Mouse (Mus musculus) neural tube, embryonic 14.5 days (tissue): ENCODE data around the gene Got1. TPM values are rescaled to one million over a fixed set of nuclear protein-coding genes. Genes with fewer than 3 reads are reported as not detected.

Experiments
- ATAC-seq: fragments of 200-750 bp; cut with Nextera tagmentation; 2 replicates; pipeline ENCODE4 v1.8.0; 2017; ENCODE audit warnings: low read depth, mild to moderate bottlenecking, moderate TSS enrichment, moderate library complexity
- H3K27ac ChIP-seq: fragments of 300-500 bp; sonication (generic); 2 replicates; pipeline ENCODE4 v1.5.1; 2014; ENCODE audit warnings: low read depth, mild to moderate bottlenecking, control low read depth, low read length, moderate library complexity, mixed read lengths
- H3K27me3 ChIP-seq: fragments of 300-500 bp; sonication (generic); 2 replicates; pipeline ENCODE4 v1.6.1; 2014; ENCODE audit warnings: low read length; ENCODE audit not compliant: control insufficient read depth, insufficient read depth
- H3K36me3 ChIP-seq: fragments of 300-500 bp; sonication (generic); 2 replicates; pipeline ENCODE4 v1.6.1; 2014; ENCODE audit warnings: low read length, mixed read lengths; ENCODE audit not compliant: control insufficient read depth, insufficient read depth
- H3K4me1 ChIP-seq: fragments of 300-500 bp; sonication (generic); 2 replicates; pipeline ENCODE4 v1.6.1; 2014; ENCODE audit warnings: low read length; ENCODE audit not compliant: control insufficient read depth, insufficient read depth
- H3K4me2 ChIP-seq: fragments of 300-500 bp; sonication (generic); 2 replicates; pipeline ENCODE4 v1.6.1; 2014; ENCODE audit warnings: mild to moderate bottlenecking, low read depth, low read length, control low read depth
- H3K4me3 ChIP-seq: fragments of 300-500 bp; sonication (generic); 2 replicates; pipeline ENCODE4 v1.5.1; 2014; ENCODE audit warnings: low read depth, low read length, control low read depth, mixed read lengths
- H3K9ac ChIP-seq: fragments of 300-500 bp; sonication (generic); replicated peaks from 2 replicates; pipeline ENCODE4 v1.6.1; 2014; ENCODE audit warnings: low read depth, mild to moderate bottlenecking, control low read depth, low read length, mixed read lengths
- H3K9me3 ChIP-seq: fragments of 300-500 bp; sonication (generic); 2 replicates; pipeline ENCODE4 v1.6.1; 2016; ENCODE audit warnings: low read length; ENCODE audit not compliant: control insufficient read depth
- WGBS: fragments of 180-500 bp; shearing (Covaris S2); extraction: QIAGEN DNeasy Blood & Tissue Kit; methylation state at CpG from one replicate; pipeline ENCODE4 v1.1.7; 2014; 5-methylcytosine and 5-hydroxymethylcytosine counted together
- polyA plus RNA-seq: library from polyadenylated mRNA; unstranded; fragments of >200 nt; fragmentation: Nextera tagmentation; extraction: Ambion mirVana; gene quantifications from 2 replicates; pipeline ENCODE4 v1.2.1, GENCODE M21; 2014

Gene Got1
- polyA plus RNA-seq, 1 experiment from 2014 or later = 99.5 TPM

- WGBS = 66% methylated on average over 7 of the region's 7 CpGs
Measured at GRCm38 (mm10) chr19:43517808-43518207, 6.6 kb downstream of the Got1 start.

GRCm38 (mm10) chr19:43517320-43517719 is 7.1 kb downstream of the Got1 start:
- ATAC-seq = no peak
- Histone ChIP-seq H3K4me3 (no peak overlapping the region), H3K9ac (no peak overlapping the region), H3K4me1 (peaks cover 6% of the 10 kb centered on the region; the same call in 1 of the 2 replicates), H3K36me3 (no peaks in the 10 kb centered on the region), H3K27ac (no peak overlapping the region), H3K4me2 (no peak overlapping the region), H3K9me3 (no peaks in the 10 kb centered on the region), H3K27me3 (no peaks in the 10 kb centered on the region)
- WGBS = 69% methylated on average over 6 of the region's 6 CpGs

More at GRCm38 (mm10) chr19:43517808-43518207, 6.6 kb downstream of the Got1 start:
- no peak overlapping the region for H3K27ac ChIP-seq
- H3K9ac ChIP-seq = no peak overlapping the region
- no peak overlapping the region for H3K4me2 ChIP-seq
- H3K4me1 ChIP-seq = peaks cover 7% of the 10 kb centered on the region; the same call in 1 of the 2 replicates
- no peak overlapping the region for H3K4me3 ChIP-seq
- no peaks in the 10 kb centered on the region for H3K9me3 ChIP-seq
- H3K36me3 ChIP-seq = no peaks in the 10 kb centered on the region
- no peak for ATAC-seq
- no peaks in the 10 kb centered on the region for H3K27me3 ChIP-seq

- Histone ChIP-seq H3K9ac (no peak overlapping the region), H3K4me1 (peaks cover 4% of the 10 kb centered on the region; the same call in 1 of the 2 replicates), H3K4me2 (no peak overlapping the region), H3K36me3 (no peaks in the 10 kb centered on the region), H3K27ac (no peak overlapping the region), H3K9me3 (no peaks in the 10 kb centered on the region), H3K27me3 (no peaks in the 10 kb centered on the region), H3K4me3 (no peak overlapping the region)
- no peak for ATAC-seq
- 91% methylated on average over 14 of the region's 14 CpGs for WGBS
Measured at GRCm38 (mm10) chr19:43516397-43517035, 7.9 kb downstream of the Got1 start.

DNA sequence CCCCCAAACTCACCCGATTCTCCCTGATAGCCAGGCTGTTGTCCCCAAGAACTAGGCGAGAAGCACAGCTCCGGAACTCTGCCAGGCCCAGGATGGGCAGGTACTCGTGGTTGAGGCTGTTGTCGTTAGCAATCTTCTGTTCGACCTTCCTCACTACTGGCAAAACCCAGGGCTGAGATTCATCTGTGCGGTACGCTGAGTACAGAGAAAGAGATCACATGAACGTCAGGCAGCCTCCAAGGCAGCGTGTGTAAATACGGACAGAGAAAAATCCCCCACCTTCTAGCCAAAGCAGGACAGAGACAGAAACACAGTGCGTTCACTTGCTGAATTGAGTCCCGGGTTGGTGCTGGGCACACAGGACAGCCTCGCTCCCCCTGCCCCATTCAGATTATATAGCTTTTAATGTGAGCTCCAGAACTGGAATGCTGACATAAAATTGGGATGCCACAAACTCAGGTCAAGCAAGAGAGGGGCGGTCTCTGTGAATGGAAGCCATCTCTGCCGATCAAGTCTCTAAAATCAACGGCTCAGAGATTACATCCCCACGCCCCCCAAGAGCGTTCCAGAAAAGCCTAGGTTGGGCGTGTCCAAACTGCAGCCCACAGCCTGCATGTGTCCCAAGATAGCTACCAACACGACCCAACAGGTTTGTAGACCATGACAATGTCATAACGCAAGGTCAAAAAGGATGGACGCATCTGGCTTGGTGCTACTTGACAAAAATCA is 8.6 kb downstream of the Got1 start:
- Histone ChIP-seq H3K9me3 (no peaks in the 10 kb centered on the region), H3K27ac (no peak overlapping the region), H3K4me1 (0 out of 2 replicates have a peak, but pooled peaks cover 4% of the 10 kb centered on the region), H3K36me3 (no peaks in the 10 kb centered on the region), H3K4me3 (no peak overlapping the region), H3K9ac (no peak overlapping the region), H3K27me3 (no peaks in the 10 kb centered on the region), H3K4me2 (no peak overlapping the region)
- WGBS = 96% methylated on average over 23 of the region's 23 CpGs
- no peak for ATAC-seq

- Histone ChIP-seq H3K9ac (no peak overlapping the region), H3K4me3 (no peak overlapping the region), H3K27me3 (no peaks in the 10 kb centered on the region), H3K4me2 (no peak overlapping the region), H3K9me3 (no peaks in the 10 kb centered on the region), H3K27ac (no peak overlapping the region), H3K36me3 (no peaks in the 10 kb centered on the region), H3K4me1 (no peaks in the 10 kb centered on the region)
- ATAC-seq = no peak
- WGBS = 98% methylated on average over 8 of the region's 8 CpGs
Measured at GRCm38 (mm10) chr19:43513874-43514273, 10.5 kb downstream of the Got1 start.

DNA sequence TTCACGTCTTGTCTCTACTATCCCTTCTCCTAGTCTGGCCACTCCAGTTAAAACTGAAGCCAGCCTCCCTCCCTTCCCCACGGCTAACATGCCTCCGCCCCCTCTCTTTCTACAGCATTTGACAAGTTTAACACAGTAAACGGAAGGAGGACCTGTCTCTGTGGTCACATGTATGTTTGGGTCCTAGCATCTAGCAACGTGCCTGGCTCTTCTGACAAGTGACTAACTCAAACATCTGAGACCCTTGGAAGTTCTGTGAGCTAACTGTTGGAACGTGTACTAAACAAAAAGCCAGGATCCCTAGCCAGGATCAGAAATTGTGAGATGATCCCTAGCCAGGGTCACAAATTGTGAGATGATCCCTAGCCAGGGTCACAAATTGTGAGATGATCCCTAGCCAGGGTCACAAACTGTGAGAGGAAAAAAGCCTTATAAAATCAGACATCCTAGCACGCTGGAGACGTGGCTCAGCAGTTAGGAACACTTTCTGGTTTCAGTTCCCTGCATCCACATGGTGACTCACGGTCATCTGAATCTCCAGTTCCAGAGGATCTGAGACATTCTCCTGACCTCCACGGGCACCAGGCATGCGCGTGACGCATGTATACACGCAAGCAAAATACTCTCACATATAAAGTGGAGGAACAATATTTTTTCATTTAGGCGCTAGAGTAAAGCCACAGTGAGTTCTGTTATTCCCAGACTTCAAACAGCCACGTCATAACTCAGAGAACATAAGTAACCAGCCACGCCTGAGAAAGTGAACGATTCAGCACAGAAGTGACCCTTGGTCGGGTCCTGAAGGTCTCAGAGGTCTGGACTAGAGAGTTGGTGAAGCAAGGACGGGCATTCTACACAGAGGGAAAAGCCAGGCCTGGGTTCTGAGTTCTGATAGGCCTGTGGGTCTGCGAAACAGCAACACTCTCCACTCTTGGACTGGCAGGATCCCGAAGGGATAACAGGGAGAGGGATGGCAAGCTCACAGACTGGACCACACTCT is 12.5 kb downstream of the Got1 start:
- H3K27me3 ChIP-seq = no peaks in the 10 kb centered on the region
- no peaks in the 10 kb centered on the region for H3K9me3 ChIP-seq
- H3K4me1 ChIP-seq = no peaks in the 10 kb centered on the region
- peaks cover 6% of the 10 kb centered on the region; the same call in 1 of the 2 replicates for H3K36me3 ChIP-seq
- H3K4me3 ChIP-seq = no peak overlapping the region
- no peak overlapping the region for H3K27ac ChIP-seq
- no peak overlapping the region for H3K4me2 ChIP-seq
- WGBS = 89% methylated on average over 22 of the region's 22 CpGs
- no peak for ATAC-seq
- no peak overlapping the region for H3K9ac ChIP-seq

- Histone ChIP-seq H3K4me2 (no peak overlapping the region), H3K27me3 (no peaks in the 10 kb centered on the region), H3K27ac (no peak overlapping the region), H3K36me3 (peaks cover 10% of the 10 kb centered on the region; the same call in 1 of the 2 replicates), H3K4me3 (no peak overlapping the region), H3K4me1 (no peaks in the 10 kb centered on the region), H3K9ac (no peak overlapping the region), H3K9me3 (no peaks in the 10 kb centered on the region)
- WGBS = 97% methylated on average over 14 of the region's 14 CpGs
- no peak for ATAC-seq
Measured at GRCm38 (mm10) chr19:43510436-43511220, 13.8 kb downstream of the Got1 start.

GRCm38 (mm10) chr19:43505441-43505840 is 19.0 kb downstream of the Got1 start:
- Histone ChIP-seq H3K27me3 (no peaks in the 10 kb centered on the region), H3K9me3 (no peaks in the 10 kb centered on the region), H3K36me3 (peaks cover 25% of the 10 kb centered on the region; the same call in 1 of the 2 replicates), H3K4me1 (no peaks in the 10 kb centered on the region), H3K9ac (no peak overlapping the region), H3K27ac (no peak overlapping the region), H3K4me2 (no peak overlapping the region), H3K4me3 (no peak overlapping the region)
- 95% methylated on average over 12 of the region's 12 CpGs for WGBS
- no peak for ATAC-seq
